Mouse (Mus musculus): ENCODE data around the gene Neu2.

Gene Neu2

DNA sequence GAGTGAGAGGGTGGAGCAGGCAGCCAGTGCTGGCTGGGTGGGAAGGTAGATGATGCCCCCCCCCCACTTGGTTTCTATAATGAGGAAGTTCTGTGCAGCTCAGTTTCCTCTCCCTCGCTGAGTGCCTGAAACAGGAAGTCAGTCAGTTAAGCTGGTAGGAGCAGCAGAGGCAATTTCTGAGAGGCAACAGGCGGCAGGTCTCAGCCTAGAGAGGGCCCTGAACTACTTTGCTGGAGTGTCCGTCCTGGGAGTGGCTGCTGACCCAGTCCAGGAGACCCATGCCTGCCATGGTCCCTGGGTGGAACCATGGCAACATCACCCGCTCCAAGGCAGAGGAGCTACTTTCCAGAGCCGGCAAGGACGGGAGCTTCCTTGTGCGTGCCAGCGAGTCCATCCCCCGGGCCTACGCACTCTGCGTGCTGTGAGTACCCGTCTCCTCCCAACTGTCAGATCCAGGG, 110.6 kb downstream of the Neu2 start, which contains the start of gene Inpp5d:
Inpp5d (plus strand) TSS at position 102 of the 458 bp plus-strand sequence.
- DNase-seq (ENCODE audit: low spot score): no peak

DNA sequence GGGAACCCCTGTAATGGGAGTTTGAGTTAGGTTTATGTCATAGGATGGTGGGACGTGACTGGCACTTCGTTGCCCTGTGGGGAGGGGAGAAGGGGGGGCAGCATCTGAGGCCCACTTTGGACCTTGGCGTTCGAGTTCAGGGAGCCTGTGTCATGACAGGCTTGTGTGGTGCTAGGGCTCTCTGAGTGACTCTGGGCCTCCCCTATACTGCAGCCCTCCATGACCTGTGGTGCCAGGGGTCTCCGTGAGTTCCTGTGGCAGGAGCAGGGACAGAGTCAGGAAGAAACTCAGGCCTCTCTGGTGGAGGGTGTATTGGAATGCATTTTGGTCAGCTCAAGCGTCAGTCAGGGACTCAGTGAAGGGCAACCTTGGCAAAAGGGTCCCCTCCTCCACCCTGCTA, 111.0 kb downstream of the Neu2 start:
- no peak for DNase-seq (ENCODE audit: low spot score)

DNA sequence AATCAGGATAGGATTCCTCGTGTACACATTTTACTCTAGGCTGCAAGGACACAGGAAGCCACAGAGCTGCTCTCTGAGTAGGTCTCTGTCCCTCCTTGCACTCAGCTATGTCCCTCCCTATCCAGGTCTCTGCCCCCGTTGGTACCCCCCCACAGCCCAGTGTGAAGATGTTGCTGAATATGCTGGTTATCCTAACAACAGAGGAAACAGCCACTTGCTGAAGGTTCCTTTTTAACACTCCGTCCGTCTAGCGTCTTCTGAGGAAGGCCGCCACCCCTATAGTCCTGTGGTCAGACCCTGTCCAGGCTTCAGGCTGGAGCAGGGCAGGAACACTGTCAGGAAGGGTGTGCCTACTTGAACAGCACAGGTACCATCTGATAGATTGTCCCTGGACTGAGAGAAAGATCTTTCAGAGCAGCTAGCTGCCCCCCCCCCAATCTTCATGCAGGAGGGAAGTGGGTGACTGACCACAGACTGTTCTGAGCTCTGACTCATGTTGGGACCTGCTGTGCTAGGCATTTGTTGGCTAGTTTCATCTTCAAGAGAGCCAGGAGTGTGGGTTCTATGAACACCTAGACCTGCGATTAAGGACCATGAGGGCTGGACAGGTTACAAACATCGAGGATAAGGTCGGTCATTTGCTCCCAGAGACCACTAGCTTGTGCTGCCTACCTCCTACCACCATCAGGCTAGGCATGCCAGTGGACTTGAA, 111.6 kb downstream of the Neu2 start:
- DNase-seq (ENCODE audit: low spot score): no peak

DNA sequence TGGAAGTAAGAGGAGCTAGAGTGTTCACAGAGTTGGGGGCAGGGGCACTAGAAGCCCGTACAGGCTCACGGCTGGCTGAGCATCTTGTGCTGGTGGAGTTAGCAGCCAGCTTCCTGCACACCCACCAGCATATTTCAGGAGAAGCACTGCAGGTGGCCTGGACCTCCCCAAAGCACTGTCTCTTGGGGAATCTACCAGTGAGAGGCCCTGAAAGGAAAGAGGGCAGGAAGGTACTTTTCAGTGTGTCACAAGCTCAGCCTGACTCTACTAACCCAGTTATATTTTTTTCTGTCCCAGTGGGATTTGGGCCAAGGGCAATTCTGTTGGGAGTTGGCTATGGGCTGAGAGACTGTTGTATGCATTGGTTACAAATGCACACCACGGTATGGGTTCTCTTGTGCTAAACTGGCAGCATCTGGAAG, 112.2 kb downstream of the Neu2 start:
- DNase-seq (ENCODE audit: low spot score): no peak

DNA sequence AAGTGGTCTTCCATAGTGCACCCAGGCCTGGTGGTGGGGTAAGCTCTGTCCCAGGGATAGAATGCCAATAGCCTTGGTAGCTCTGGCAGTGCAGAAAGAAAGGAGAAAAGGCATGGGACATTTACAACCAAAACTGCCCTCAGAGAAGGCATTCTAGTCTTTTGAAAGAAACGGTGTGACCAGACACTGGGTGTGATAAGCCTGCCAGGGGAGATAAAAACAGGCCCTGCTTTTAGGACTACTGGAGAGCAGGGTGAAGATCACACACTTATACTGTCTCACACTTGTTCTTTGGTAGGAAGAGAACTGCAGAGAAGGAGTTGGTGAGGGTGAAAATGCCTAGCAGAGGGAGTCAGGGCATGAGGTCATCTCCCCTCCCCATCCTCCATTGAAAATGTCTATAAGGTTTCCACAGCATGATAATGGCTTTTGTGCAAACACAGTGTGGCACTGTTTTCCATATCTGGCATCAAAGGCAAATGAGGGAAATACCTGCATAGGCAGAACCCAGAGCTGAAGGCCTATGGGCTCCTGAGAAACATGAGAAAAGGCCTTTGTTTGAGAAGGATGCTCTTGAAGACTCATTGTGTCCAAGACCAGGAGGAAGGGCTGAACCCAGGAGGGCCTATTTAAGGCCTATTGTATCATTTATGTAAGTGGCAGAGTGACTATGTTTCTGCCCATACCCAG, 114.4 kb downstream of the Neu2 start:
- no peak for DNase-seq (ENCODE audit: low spot score)

DNA sequence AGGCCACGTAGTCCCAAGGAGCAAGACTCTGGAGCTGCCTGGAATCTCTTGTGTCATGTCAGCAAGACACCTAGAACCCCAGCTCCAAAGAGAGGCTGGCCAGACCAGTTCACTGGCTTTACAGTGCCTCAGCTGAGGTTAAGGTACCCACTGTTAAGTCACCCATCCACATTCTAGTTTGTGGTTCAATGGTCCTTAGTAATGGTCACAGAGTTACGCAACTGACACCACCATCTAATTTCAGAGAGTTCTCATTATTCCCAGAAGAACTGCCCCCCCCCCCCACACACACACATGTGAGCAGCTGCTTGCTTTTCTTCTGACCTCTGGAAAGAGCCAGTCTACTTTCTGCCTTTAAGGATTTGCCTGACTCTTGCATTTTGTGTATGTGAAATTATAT, 115.1 kb downstream of the Neu2 start:
- no peak for DNase-seq (ENCODE audit: low spot score)

DNA sequence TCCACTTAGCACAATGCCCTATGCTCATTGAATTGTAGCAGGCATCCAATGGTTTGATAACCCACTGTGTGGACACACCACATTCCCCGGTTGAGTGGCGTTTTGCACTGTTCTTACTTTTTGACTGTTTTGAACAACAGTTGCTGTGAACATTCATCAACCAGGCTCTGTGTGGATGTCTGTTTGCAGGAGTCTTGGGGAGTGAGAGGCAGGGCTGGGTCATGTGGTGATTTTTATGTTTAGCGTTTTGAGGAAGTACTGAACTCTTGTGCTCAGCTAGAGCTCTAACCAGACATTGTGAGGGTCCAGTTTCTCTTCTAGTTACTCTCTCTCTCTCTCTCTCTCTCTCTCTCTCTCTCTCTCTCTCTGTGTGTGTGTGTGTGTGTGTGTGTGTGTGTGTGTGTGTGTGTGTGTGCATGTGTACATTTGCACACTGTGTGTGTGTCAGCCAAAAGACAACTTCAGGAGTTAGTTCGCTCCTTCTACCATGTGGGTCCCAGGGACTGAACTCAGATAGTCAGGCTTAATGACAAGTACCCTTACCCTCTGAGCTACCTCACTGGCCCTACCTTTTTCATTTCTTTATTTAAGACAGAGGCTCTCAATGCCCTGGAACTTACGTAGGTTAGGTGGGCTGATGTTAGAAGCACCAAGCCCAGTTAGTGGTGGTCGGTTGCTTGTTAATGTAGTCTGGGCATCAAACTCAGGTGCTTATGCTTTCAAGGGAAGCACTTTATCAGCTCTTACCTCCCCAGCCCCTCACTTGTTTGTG, 115.8 kb downstream of the Neu2 start:
- DNase-seq (ENCODE audit: low spot score): no peak

DNA sequence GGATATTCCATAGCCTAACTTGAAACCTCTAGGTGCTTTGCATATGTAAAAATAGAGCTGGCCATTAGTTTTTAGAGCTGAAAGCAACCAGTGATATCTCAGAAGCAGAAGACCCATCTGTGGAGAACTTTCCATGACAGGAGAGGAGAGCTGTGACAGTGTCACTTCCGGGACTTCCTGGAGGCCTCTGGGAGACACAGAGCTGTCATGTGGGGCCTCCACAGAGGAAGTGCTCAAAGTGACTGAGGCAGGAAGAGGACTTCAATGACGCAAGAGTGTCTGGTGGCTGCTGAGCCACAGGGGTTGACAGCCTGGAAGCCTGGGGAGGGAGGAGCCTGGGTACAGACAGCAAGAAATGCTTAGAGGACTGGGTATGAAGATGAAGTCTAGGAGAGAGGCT, 116.7 kb downstream of the Neu2 start:
- no peak for DNase-seq (ENCODE audit: low spot score)

DNA sequence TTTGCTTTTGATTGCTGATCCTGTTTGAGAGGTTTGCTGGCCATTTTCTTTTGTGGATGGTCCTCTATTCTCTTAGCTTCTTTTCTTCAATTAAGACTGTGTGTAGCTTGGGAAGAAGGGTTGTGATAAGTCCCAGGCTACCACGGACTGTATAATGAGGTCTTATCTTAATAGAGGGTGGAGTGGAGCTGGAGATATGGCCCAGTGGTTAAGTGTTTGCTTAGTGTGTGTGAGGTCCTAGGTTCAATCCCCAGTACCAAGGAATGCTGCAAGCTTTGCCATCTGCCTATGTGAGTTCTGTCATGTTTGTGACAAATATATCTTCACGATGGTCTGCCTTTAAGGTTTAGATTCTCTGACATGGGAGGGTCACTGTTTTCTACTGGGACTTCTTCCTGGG, 118.4 kb downstream of the Neu2 start:
- no peak for DNase-seq (ENCODE audit: low spot score)

DNA sequence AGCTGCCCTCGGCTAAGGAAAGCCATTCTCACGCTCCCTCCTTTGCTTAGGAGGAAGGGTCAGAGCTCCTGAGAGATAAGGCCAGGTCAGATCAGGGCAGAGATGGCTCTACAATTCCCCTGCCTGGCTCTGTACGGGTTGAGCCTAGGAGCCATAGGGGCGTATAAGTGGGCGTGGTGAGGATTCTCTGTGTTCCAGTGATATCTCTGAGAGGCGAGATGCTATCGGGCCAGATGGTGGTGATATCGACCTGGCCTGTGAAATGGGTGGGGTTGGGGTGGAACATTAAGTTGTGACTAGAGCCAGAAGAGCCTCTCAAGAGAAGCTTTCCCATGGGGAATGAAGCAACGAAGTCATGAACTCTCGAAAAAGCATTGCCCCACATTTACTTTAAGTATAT, 121.9 kb downstream of the Neu2 start:
- no peak for DNase-seq (ENCODE audit: low spot score)

DNA sequence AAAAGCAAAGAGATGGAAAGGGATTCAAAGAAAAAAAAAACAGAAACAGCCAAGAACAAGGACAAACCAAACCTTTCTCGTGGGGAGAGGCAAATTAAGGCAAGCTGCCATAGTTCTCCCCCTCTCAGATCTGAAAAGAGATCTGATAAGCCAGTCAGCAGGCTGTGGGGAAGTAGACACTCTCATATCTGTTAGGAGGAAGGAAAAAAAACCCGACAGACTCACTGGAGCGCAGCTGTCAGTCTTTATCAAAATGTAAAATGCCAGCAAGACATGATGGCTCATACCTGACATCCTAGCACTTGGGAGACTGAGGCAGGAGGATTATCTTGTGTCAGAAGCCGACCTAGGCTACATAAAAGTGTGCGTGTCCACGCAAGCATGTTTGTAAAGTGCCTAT, 122.5 kb downstream of the Neu2 start:
- DNase-seq (ENCODE audit: low spot score): no peak

DNA sequence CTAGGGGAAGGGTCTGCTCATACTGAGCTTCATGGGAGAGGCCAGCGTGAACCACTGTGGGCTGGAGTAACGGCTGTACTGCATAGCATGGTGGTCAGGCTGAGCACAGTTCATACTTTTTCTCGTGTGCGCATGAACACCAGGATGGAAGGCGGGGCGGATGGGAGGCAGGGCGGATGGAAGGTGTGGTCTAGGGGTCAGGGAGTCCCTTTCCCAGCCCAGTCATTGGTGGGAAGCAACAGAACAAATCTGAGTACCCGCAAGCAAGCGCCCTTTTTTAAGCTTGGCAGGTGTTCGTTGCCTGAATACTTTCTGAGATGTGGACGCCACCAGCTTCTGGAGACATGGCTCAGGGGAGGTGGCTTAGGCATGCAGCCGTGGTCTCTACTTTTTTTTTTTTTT, 127.0 kb downstream of the Neu2 start:
- DNase-seq (ENCODE audit: low spot score): no peak

DNA sequence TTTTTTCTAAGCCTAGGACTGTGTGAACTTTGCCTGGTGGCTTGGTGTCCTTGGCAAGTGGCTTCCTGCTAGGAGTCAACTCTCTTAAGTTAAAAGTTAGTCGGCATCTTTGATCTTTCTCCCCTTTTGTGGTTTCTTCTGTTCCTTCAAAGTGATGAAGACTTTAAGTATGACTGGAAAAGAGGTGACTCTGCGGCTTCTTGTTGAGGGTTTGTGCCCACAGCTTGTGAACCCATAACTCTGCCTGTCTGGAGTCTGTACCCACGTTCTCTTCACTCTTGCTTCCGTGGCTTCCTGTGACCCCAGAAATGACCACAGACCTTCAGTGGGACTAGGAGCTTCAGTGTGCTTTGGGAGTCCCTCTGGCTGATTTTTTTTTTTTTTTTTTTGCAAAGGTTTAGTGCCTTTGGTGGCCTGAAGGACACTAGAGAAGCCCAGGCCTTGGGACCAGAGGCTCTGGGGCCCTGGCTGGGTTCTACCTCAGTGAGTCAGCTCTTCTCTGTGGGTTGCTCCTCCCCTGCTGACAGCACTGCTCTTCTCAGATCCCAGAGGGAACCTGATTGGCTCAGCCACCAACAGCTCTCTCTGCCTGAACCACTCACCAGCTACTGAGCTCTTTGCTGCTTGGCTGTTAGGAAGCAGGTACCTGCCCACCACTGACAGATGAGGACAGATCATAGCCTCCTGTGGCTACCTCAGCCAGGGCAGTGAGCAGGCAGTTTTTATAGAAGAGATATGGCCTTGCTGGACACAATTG, 127.6 kb downstream of the Neu2 start:
- DNase-seq (ENCODE audit: low spot score): no peak

DNA sequence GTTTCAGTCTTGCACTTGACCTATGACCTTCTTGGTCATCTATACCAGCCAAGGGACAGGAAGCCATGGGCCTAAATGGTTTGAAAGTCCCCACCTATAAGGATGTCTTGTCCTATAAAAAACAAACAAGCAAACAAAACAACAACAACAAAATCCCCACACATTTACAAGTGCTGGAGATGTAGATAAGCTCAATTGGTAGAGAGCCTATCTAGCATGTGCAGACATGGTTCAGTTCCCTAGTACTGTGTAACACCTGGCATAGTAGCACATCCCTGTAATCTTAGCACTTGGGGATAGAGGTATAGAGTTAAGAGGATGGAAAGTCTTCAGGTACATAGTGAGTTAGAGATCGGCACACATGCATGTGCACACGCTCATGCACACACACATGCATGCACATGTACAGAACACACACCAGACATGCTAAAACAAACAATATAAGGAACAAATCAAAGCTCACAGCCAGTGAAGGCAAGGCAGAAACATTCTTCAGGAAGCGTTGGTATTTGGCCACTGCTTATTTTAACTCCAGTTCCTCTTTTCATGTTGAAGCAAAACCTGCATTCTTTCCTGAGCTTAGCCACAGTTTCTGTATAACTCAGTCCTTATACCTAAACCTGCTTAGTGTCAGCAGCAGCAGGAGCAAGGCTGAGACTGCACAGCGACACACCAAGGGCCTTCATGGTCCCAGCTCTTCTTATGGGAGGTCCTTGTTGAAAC, 128.3 kb downstream of the Neu2 start:
- DNase-seq (ENCODE audit: low spot score): no peak

DNA sequence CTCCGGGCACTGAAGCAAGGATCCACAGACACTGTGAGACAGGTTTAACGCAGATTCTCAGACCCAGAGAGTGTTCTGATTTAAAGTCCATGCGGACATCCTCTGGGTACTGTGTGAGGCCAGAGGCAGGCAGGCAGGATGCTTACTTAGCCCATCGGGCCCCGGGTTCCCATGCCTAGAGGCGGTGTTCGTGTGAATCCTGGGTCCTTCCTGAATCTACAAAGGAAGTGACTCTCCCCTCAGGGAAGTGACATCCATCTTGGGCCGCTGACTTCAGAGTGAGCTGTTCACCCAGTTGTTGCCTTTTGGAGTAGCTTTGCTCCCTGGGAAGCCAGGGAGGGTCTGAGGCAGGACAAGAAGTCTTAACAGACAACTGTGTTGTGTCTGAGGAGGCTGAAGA, 130.0 kb downstream of the Neu2 start:
- no peak for DNase-seq (ENCODE audit: low spot score)

DNA sequence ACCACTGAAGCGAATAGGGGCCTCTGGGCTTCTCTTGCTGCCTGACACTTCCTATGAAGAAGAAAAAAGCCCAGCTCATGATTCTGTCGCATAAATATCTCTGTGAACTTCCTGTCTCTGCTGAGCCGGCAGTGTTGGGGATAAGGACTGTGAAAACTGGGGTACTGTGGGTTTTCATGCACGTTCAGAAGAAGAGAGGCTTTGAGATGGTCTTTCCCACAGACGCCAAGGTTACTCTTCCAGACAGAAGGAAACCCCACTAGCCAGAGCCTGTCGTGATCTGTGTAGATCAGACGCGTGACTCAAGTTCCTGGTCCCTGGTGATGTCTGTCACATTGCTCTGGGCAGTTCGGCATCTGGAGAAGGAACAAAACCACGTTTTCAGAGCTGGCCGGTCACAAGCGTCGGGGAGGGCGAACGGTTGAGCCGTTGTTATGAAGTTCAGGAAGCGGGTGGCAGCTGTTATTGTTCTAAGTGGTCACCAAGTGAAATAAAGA, 130.5 kb downstream of the Neu2 start:
- no peak for DNase-seq (ENCODE audit: low spot score)

DNA sequence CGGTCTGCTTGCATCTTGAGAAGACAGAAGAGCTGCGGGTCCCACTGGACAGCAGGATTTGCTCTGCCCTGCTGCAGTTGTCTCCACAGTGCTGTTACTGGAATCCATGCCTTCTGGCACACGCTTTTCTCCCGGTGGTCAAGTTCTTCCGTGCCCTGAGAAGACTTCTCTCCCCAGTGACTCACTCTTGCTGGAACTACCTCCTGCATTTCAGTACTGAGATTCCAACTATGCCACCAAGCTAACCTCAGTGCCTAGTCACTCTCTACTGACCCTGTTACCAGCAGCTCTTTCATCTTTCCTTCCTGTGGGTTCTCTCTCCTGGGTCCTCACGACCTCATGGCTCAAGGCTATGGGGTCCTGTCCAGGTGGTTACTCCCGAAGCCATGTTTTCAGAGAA, 133.3 kb downstream of the Neu2 start:
- DNase-seq (ENCODE audit: low spot score): no peak

DNA sequence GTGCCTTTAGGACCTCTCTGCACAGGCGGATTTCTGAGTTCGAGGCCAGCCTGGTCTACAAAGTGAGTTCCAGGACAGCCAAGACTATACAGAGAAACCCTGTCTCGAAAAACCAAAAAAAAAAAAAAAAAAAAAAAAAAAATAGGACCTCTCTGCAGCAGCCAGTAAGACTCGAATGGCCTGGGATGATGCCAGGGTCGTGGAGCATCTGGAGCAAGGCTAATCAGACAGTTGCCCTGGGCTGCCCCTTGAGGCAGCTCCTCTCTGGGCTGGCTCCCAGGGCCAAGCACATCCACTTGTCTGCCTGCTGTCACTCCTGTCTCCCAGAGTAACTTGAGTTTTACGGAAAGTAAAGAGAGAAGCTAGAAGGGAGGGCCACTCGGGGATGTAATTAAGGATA, 135.4 kb downstream of the Neu2 start:
- no peak for DNase-seq (ENCODE audit: low spot score)

DNA sequence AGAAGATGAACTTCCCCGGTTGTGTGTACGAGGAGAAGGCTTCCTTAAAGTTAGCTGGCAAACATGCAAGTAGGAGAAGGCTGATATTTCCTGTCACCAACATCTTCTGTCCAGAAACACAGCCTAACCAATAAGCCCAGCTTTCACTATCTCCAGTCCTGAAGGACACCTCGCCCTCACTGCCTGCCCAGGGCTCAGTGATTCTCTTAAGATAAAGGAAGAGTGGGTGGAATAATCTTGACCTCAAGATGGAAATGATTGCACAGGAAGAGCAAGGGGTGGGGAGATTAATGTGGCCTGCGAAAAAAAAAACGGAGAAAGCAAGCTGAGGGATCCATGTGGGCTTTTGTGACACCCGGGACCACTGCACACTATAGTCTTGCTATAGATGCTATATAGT, 136.1 kb downstream of the Neu2 start:
- DNase-seq (ENCODE audit: low spot score): no peak

All from urinary bladder, postnatal 25 days (tissue).